In the genomic region with DNA sequence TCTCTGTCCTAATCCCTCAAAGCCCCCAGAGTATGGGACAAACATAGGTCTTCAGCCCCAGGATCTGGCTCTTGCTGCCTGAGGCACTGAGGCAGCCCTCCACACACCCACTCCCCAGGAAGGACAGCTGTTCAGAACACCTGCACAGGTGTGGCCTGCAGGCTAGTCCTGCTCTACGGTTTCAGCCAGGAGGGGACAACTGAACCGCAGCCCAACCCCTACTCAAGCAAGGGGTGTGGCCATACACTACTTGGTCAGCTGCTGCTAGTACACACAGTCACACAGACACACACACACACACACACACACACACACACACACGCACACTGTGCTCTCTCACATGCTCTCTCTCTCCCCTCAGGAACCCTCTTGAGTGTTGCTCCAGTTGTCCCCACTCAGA, we compare ENCODE assay signal across 11 mouse cellular contexts. TPM values are rescaled to one million over a fixed set of nuclear protein-coding genes. Genes with fewer than 3 reads are reported as not detected.
DNase-seq lines count a peak whose midpoint lies in the region; ATAC-seq lines count a peak whose summit lies in the region.
"Had no signal": no experiment of that assay in that cellular context is flagged by ENCODE, and none has a peak within 500 bp of the region (broad histone marks: within the 10 kb centered on the region; RNA-seq: fewer than 3 reads in every experiment).

No protein-coding gene starts in this region.

- no peaks in the 10 kb centered on the region for H3K9me3 ChIP-seq in kidney, embryonic 16.5 days (ENCODE audit: low read length)
- H3K9me3 ChIP-seq in intestine, embryonic 16.5 days (ENCODE audit: control insufficient read depth, low read length), result no peaks in the 10 kb centered on the region
- H3K9me3 ChIP-seq: G1E had no signal

- 0 out of 2 replicates have a peak, but pooled peaks cover 4% of the 10 kb centered on the region for H3K36me3 ChIP-seq in kidney, embryonic 16.5 days (ENCODE audit: insufficient read depth, low read length)
- 0 out of 2 replicates have a peak, but pooled peaks cover 1% of the 10 kb centered on the region for H3K36me3 ChIP-seq in intestine, embryonic 16.5 days (ENCODE audit: control insufficient read depth, insufficient read depth, low read length)
- H3K36me3 ChIP-seq: G1E had no signal

- WGBS in kidney, embryonic 16.5 days, result 42% methylated on average over 3 of the region's 3 CpGs
- WGBS in intestine, embryonic 16.5 days, result 39% methylated on average over 3 of the region's 3 CpGs

- no peak for DNase-seq in kidney, postnatal 36 days
- DNase-seq in lung, postnatal 25 days (ENCODE audit: low spot score), result peak; percentile 55
- no peak for DNase-seq in frontal cortex, postnatal 25 days (ENCODE audit: low spot score in 2 of 2)
- no peak for DNase-seq in layer of hippocampus, adult 9-10 months (ENCODE audit: low spot score)
- DNase-seq: gastrocnemius, adult 2 months; right cerebral cortex, adult 18-20 months had no signal

- H3K4me3 ChIP-seq in kidney, embryonic 16.5 days (ENCODE audit: low read length), result no peak overlapping the region
- no peak overlapping the region for H3K4me3 ChIP-seq in brown adipose tissue, adult 24 weeks (ENCODE audit: insufficient read depth, low read depth, low read length)
- H3K4me3 ChIP-seq in intestine, embryonic 16.5 days (ENCODE audit: low read length), result no peak overlapping the region
- H3K4me3 ChIP-seq: gastrocnemius, adult 2 months had no signal

- ATAC-seq in kidney, embryonic 16.5 days (ENCODE audit: low FRiP score, low TSS enrichment), result no peak
- 0 out of 2 replicates have a peak, but pooled peaks have one; percentile 10 for ATAC-seq in intestine, embryonic 16.5 days
- ATAC-seq: activated CD4-positive, CD25-positive, alpha-beta regulatory T cell, adult 4 months had no signal

- peak overlapping the region; percentile 99 for H3K27ac ChIP-seq in kidney, embryonic 16.5 days (ENCODE audit: low read length)
- peak overlapping the region; percentile 84 for H3K27ac ChIP-seq in brown adipose tissue, adult 24 weeks (replicated peaks; ENCODE audit: low read depth, low read length)
- H3K27ac ChIP-seq in intestine, embryonic 16.5 days (ENCODE audit: low read length), result peak overlapping the region; percentile 99

- H3K9ac ChIP-seq in kidney, embryonic 16.5 days (replicated peaks; ENCODE audit: low read length), result peak overlapping the region; percentile 94
- H3K9ac ChIP-seq in intestine, embryonic 16.5 days (ENCODE audit: low read depth, low read length), result no peak overlapping the region; the same call in 1 of the 2 replicates

- H3K4me2 ChIP-seq in kidney, embryonic 16.5 days (replicated peaks; ENCODE audit: low read depth, low read length), result no peak overlapping the region
- H3K4me2 ChIP-seq in intestine, embryonic 16.5 days (ENCODE audit: low read depth, low read length), result no peak overlapping the region

- H3K4me1 ChIP-seq in kidney, embryonic 16.5 days (ENCODE audit: insufficient read depth, low read length), result peaks cover 30% of the 10 kb centered on the region
- H3K4me1 ChIP-seq in brown adipose tissue, adult 24 weeks (ENCODE audit: control insufficient read depth, insufficient read depth, insufficient read length, low read length), result peaks cover 21% of the 10 kb centered on the region
- peaks cover 32% of the 10 kb centered on the region for H3K4me1 ChIP-seq in intestine, embryonic 16.5 days (ENCODE audit: control insufficient read depth, insufficient read depth, low read length)

- no peaks in the 10 kb centered on the region for H3K27me3 ChIP-seq in kidney, embryonic 16.5 days (ENCODE audit: insufficient read depth, low read length)
- H3K27me3 ChIP-seq in intestine, embryonic 16.5 days (replicated peaks; ENCODE audit: control insufficient read depth, insufficient read depth, low read length), result no peaks in the 10 kb centered on the region

RNA-seq across cellular contexts. Expression of gene Nr2f6, which starts 2.1 kb away (rescaled TPM):
- polyA plus RNA-seq in kidney, embryonic 16.5 days (2015; fragmentation: Nextera tagmentation; extraction: Ambion mirVana), result 65.4 and 82.9 TPM in 2 replicates
- polyA plus RNA-seq in brown adipose tissue, adult 24 weeks (2012; ENCODE audit: insufficient read depth, insufficient read length, missing spikeins), result 43.4 and 56.0 TPM in 2 replicates
- polyA plus RNA-seq in intestine, embryonic 16.5 days (2015; fragmentation: Nextera tagmentation; extraction: Ambion mirVana), result 35.8 and 51.1 TPM in 2 replicates

RNA-seq across cellular contexts. Expression of gene Ushbp1, which starts 11.7 kb away (rescaled TPM):
- 29.8 and 31.2 TPM in 2 replicates for polyA plus RNA-seq in kidney, embryonic 16.5 days (2015; fragmentation: Nextera tagmentation; extraction: Ambion mirVana)
- polyA plus RNA-seq in brown adipose tissue, adult 24 weeks (2012; ENCODE audit: insufficient read depth, insufficient read length, missing spikeins), result 12.8 and 20.7 TPM in 2 replicates
- polyA plus RNA-seq in intestine, embryonic 16.5 days (2015; fragmentation: Nextera tagmentation; extraction: Ambion mirVana), result 10.8 and 10.9 TPM in 2 replicates

RNA-seq across cellular contexts. Expression of gene Ocel1, which starts 12.8 kb away (rescaled TPM):
- 6.1 TPM in 2 replicates for polyA plus RNA-seq in kidney, embryonic 16.5 days (2015; fragmentation: Nextera tagmentation; extraction: Ambion mirVana)
- 8.3 and 9.1 TPM in 2 replicates for polyA plus RNA-seq in brown adipose tissue, adult 24 weeks (2012; ENCODE audit: insufficient read depth, insufficient read length, missing spikeins)
- 6.3 and 8.5 TPM in 2 replicates for polyA plus RNA-seq in intestine, embryonic 16.5 days (2015; fragmentation: Nextera tagmentation; extraction: Ambion mirVana)

RNA-seq across cellular contexts. Expression of gene Babam1, which starts 12.8 kb away (rescaled TPM):
- polyA plus RNA-seq in kidney, embryonic 16.5 days (2015; fragmentation: Nextera tagmentation; extraction: Ambion mirVana), result 116 and 120 TPM in 2 replicates
- polyA plus RNA-seq in brown adipose tissue, adult 24 weeks (2012; ENCODE audit: insufficient read depth, insufficient read length, missing spikeins), result 78.3 and 79.0 TPM in 2 replicates
- 84.7 and 86.9 TPM in 2 replicates for polyA plus RNA-seq in intestine, embryonic 16.5 days (2015; fragmentation: Nextera tagmentation; extraction: Ambion mirVana)

RNA-seq across cellular contexts. Expression of gene Use1, which starts 17.2 kb away (rescaled TPM):
- 109 and 111 TPM in 2 replicates for polyA plus RNA-seq in kidney, embryonic 16.5 days (2015; fragmentation: Nextera tagmentation; extraction: Ambion mirVana)
- 116 and 173 TPM in 2 replicates for polyA plus RNA-seq in brown adipose tissue, adult 24 weeks (2012; ENCODE audit: insufficient read depth, insufficient read length, missing spikeins)
- 89.5 and 95.8 TPM in 2 replicates for polyA plus RNA-seq in intestine, embryonic 16.5 days (2015; fragmentation: Nextera tagmentation; extraction: Ambion mirVana)
